Mouse (Mus musculus) kidney, adult 11 months (tissue): ENCODE measurements around the gene Podxl.
A peak's percentile ranks its signal among the peaks of the same experiment; 100 is the strongest.
"Not testable (repeated sequence)": the region's sequence is repeated elsewhere in the genome, so short reads cannot be mapped to it uniquely, and the experiment has no call there.

Experiments used
- DNase-seq: peaks from one replicate; pipeline ENCODE4 v3.0.0; 2022

The Podxl gene

DNA sequence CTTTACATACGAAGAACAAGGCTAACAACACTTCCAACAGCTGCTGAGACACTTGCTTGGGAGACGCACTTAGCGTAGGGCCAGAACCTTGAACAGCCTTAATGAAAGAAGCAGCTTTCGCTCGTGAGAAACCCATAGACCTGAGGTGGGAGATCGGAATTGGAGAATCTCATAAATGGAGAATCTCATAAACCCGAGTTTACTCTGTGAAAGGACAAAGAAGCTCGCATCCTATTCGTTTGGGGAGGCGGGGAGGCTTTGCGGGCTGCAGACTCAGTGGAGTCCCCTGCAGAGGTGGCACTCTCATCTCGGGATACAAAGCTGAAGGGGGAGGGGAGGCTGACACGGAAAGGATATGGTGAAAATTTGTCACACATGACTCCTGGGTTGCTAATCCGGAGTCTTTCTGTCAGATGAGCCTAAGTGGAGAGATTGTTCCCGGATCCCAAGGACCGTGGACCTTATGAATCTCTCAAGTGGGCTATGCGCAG is 1.2 kb upstream of the Podxl start:
- DNase-seq, result no peak

- no peak for DNase-seq
These were observed 376 bp upstream of the Podxl start for GRCm38 (mm10) chr6:31564182-31564531.

DNA sequence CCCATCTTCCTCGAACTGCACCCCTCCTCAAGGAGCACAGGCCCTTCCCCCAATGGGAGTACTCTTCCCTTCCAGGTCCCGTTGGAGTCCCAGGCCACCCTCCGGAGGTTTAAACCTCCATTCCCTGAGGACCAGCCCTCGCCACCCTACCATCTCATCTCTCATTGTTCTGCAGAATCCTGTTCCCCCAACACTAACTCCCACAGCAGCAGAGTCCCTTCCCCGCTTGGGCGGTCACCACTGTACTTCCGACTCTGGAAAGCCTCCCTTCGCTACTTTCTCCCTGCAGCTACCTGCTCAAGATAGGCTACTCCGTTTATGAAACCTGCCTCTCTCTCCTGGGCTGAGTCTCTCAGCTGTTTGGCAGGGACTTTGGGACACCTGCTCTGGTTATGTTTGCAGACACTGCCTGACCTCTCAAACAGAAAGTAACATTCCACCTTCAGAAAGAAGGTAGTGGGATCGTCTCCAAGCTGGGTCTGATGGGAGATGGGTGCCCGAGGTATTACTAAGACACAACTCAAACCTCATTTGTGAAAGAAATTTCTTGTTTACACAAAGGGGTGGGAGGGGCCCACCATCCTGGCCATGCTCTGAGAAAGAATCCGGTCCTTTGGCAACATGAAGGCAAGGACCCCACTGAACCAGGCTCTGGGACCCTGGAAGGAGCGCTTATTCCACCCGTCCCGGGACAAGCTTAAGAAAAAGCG is 1.3 kb downstream of the Podxl start:
- peak; percentile 11 for DNase-seq

DNA sequence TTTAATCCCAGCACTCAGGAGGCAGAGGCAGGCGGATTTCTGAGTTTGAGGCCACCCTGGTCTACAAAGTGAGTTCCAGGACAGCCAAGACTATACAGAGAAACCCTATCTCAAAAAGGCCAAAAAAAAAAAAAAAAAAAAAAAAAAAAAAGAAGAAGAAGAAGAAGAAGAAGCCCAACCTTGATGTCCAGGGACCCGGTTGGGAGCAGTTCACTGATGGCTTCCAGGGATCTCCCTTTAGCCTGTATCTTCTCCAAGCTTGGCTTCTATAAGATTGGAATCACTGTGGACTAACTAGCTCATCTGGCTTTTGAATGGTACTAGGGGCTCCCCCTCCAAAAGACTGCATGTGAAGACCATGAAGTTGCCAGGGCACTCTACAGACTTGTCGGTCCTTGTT is 1.8 kb downstream of the Podxl start:
- not testable (repeated sequence) for DNase-seq

- no peak for DNase-seq
These were observed 3.4 kb downstream of the Podxl start for GRCm38 (mm10) chr6:31560138-31560959.

- no peak for DNase-seq
These were observed 7.2 kb downstream of the Podxl start for GRCm38 (mm10) chr6:31556460-31557100.

DNA sequence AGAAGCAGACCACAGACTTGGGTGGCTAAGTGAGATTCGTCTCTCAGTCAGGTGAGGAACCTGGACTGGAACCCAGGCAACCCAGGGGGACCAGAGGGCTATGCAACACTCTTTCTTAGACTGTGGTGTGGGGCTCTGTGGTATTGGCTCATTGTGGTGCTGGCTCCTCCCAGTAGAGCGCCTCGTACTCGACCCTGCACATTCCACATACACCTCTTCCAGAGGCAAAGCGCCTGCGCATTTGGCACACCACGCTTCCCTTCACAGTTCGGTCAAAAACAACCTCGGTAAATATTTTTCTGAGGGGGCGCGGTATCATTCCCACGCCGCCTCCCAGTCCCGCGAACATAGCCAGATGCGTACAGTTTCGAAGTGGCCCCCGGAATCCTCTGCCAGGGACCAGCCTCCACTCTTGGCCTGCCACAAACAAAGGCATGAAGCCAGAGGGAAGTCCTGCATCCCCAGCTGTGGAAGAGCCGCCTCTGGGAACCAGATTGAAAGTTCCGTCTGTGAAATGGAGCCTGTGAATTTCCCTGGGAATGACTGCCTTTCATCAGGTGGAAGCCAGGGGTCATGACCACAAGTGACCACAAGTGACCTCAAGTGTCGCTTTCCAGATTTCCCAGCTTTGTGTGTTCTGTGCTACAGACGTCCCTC is 12.8 kb downstream of the Podxl start:
- peak; percentile 49 for DNase-seq

DNA sequence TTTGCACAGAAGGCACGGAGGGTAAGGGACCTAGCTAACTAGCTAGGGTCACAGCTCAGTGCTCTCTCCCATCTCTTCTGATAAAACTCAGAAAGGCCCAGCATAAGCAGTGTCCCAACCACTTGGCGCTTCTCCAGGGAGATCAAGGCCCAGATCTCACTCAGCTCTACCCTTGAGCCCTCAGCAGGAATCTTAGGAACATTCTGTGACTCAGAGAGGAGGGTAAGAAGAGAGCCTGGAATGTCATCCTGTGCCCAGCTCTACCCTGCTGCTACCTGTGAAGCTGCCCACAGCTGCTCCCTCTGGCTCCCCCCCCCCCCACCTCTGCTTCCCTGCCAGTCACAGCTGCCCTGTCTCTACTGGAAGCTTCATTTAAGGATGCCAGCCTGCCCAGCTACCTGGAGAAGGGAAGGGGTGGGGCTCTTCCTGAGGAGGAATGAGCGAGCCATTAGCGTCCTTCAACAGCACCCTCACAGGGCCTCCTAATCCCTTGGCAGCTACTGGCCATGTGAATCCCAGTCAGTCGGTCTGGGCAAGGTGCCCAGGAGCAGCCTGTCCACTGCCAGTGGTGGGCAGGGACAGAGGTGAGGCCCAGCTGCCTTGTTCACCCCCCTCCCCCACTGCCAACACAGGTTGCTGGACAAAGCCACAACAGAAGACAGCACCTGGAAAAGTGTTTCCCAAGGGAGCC is 14.3 kb downstream of the Podxl start:
- peak; percentile 67 for DNase-seq

GRCm38 (mm10) chr6:31544318-31544717 is 19.5 kb downstream of the Podxl start:
- DNase-seq, result peak; percentile 65

DNA sequence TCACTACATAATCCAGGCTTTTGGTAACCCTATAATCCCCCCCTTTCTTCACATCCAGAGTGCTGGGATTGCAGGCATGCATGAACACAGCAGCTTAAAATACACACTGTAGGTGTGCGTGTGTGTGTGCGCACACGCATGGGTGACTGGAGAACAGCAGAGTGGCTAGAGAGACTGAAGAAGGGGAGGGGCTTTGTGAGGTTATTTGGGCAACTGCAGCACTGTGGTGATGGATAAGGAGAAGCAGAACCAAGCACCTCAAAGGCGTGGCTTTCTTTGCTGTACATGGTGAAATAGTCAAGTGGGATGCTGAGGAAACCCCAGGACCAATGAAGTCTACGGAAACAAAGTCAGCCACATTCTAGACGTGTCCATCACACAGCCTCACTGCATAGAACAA is 23.8 kb downstream of the Podxl start:
- DNase-seq, result no peak

DNA sequence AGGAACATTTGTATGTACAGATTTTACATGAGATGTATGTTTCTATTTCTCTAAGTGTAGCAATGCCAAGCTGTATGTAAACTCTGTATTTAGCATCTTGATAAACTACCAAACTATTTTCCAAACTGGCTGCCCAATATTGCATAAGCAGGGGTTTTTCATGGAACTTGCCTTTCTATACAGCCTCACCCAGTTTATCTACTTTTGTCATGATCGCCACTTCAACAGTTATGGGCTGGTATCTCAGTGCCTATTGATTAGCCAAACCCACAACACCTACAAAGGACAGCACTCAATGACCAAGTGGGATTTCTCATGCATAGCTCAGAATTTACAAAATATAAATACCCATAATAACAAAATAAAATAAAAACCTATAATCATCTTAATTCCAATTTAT is 25.7 kb downstream of the Podxl start:
- no peak for DNase-seq

DNA sequence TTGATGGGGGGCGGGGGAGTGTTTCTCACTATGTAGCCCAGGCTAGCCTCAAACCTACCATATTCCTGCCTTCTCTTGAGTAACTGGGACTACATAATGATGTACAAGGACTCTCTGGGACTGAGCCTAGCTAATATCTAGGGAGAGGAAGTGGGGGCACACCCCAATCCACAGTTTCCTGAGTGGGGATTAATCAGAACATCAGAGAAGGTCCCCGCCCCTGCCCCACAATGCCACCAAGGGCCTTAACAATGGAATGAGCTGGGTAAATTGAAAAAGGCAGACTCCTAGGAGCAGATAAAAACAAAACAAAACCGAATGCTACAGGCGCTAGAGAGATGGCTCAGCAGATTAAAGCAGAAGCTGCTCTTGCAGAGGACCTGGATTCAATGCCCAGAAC is 26.6 kb downstream of the Podxl start:
- DNase-seq, result no peak

DNA sequence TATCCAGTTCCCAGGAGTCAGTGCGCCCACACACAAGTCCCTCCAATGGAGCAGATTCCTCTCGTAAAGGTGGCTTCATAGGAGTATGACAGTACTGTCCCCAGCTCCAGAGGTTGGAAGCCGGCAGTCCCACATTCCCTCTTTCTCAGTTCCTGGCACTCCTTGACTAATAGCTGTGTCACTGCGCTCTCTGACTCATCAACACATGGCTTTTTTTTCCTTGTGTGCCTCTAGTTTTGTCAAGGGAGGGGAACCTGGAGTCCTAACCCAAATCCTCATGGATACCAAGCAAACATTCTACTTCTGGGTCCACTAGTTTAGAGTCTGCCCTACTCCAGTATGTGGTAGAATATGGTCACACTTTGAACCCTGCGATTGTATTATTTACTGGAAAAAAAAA is 29.1 kb downstream of the Podxl start:
- no peak for DNase-seq

DNA sequence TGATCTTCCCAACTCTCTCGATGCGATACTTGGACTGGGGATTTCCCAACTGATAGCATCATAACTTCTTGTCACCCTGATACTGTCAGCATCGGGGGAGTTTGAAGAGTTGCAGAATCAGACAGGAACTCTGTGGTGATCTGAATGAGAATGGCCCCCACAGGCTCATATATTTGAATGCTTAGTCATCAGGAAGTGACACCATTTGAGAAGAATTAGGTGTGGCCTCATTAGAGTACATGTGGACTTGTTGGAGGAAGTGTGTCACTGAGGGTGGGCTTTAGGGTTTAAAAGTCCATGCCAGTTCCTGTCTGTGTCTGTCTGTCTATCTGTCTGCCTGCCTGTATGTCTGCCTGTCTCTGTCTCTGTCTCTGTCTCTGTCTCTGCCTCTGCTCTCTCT is 31.9 kb downstream of the Podxl start:
- DNase-seq, result no peak

GRCm38 (mm10) chr6:31528339-31528738 is 35.4 kb downstream of the Podxl start:
- DNase-seq, result no peak

DNA sequence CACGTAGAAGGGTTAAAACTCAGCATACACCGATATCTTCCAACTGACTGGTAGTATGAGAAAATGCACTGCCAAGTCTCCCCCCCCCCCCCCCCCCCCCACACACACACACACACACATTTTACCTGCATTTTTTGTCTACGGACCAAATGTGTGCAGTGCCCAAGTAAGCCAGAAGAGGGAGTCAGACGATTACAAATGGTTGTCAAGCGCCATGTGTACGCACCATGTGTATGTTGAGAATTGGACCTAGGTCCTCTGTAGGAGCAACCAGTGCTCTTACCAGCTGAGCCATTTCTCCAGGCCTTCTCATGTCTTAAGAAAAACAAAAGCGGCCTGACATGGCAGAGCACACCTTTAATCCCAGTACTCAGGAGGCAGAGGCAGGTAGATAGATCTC is 35.9 kb downstream of the Podxl start:
- DNase-seq, result no peak

DNA sequence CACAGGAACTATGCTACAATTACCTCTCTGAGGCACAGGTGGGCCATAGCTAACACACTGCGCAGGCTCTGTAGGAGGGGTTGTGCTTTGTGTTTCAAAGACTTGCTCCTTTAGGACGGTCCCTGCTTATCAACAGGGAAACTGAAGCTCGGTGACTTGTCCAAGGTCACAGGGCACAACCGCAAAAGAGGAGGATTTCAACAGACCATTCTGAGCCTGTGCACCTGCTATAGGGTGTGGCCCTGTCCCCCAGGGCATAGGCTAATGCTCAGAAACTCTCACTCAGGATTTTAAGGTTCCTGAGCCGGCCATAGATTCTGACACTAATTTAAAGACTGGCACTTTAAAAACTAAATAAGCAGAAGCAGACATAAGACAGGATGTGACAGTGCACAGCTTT is 36.9 kb downstream of the Podxl start:
- DNase-seq, result no peak

GRCm38 (mm10) chr6:31525231-31525900 is 38.4 kb downstream of the Podxl start:
- no peak for DNase-seq

DNA sequence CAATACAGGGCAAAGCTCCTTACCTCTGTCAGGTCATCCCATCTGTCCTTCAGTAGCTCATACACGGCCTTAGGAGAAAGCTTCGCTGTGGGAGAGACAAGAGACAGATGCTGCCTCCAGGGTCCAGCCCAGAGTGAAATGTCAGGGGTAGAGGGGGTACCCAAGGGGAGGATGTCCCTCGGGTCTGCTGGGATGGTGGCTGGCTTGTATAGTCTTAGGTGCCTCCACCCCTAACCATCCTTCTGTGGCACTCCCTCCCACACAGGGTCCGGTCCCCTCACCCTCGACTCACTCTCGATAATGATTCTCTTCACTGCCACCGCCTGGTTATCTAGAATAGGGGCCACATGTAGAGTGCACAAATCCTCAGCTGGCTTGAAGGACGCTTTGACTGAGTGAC is 39.1 kb downstream of the Podxl start:
- no peak for DNase-seq

DNA sequence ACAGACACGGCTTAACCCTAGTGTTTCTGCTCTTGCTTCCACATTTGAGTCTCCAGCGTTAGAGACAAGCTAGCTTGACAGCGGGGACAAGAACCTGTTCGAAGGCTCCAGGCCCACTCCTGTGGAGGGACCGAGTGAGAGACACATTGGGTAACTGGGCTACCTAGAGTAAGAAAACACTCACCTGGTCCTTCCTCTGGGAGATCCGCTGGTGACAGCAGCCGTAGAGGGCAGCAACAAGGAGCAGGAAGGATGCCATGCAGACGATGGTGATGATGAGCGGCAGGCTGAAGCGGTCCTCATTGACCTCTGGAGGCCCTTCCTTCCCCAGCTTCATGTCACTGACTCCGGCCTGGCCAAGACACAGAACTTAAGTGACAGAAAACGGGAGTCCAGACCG is 39.7 kb downstream of the Podxl start:
- DNase-seq, result no peak

GRCm38 (mm10) chr6:31523657-31524056 is 40.1 kb downstream of the Podxl start:
- DNase-seq, result no peak

- DNase-seq, result no peak
These were observed 40.7 kb downstream of the Podxl start for GRCm38 (mm10) chr6:31523039-31523438.
